Mouse (Mus musculus): Measurements from ENCODE around the gene Ric1.

DNA sequence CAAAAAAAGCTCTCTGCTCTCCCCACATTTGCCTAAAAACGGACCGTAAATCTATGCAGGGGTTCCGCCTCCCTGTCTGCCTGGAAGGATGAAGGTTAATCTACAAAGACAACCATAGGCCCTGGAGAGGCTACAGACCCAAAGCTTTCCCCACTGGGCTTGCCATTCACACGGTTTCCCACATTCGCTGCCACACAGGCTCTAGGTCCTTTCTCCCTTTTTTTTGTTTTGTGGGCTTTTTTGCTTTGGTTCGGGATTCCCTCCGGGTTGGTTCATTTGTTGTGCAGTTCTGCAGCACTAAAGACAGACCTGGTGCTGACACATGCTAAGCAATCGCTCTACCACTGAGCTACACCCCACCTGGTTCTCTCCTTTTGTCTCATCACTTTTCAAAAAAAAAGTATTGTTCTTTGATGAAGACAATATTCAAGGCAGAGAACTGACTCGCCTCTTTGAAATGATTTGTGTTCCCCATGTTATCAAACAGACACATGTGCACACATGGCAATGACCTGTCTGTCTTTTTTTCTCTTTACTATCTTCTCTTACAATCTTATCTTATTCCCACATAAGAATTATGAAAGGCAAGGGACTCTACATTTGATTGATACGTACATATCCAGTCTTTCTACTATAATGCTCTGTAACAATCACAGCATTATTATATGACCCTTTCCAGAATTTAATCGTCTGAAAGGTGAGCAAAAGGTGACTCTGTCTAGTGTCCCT, 121.3 kb downstream of the Ric1 start:
- TF ChIP-seq POLR2A (IDR thresholded peaks at IDR 0.05; ENCODE audit: control insufficient read depth, low read depth, low read length): no peak
- TF ChIP-seq CTCF (IDR thresholded peaks at IDR 0.05; ENCODE audit: control insufficient read depth, insufficient read depth, insufficient replicate concordance, low read depth, low read length): no peak

All from testis, adult 2 months (tissue).